Mouse (Mus musculus) gastrocnemius, adult 18-20 months (tissue): Measurements from ENCODE around the gene Dffb. TPM values are rescaled to one million over a fixed set of nuclear protein-coding genes. Genes with fewer than 3 reads are reported as not detected.

Experiments used
- total RNA-seq, 2 experiments: library from RNA; stranded (reverse); gene quantifications; 2 replicates each; pipeline ENCODE4 v1.2.3; 2021

Gene Dffb
- total RNA-seq, 2 experiments from 2014 or later, result 0.74 to 0.98 TPM

Other genes with a start within 250 kb of the Dffb start
- 10 to 100 TPM; 16.4 to 19.5 TPM for gene A430005L14Rik, start 17.9 kb downstream of the Dffb start, total RNA-seq
- gene Cep104, start 68 bp upstream of the Dffb start, total RNA-seq, result 10 to 100 TPM; 26.5 to 27.9 TPM
- gene Lrrc47, start 36.6 kb upstream of the Dffb start, total RNA-seq, result 10 to 100 TPM; 26.3 to 27.8 TPM
- gene Smim1, start 51.1 kb upstream of the Dffb start, total RNA-seq, result 1 to 10 TPM; 1.4 to 2.2 TPM
- gene Ccdc27, start 67.6 kb upstream of the Dffb start, total RNA-seq, result not detected
- gene Trp73, start 165.1 kb upstream of the Dffb start, total RNA-seq, result not detected
- 10 to 100 TPM; 12.0 to 12.9 TPM for gene Wrap73, start 167.2 kb upstream of the Dffb start, total RNA-seq
- 100 to 1,000 TPM in 1 of 2 experiments, 10 to 100 TPM in 1; 93.9 to 108 TPM for gene Tprgl, start 185.5 kb upstream of the Dffb start, total RNA-seq
- gene Megf6, start 195.6 kb upstream of the Dffb start, total RNA-seq, result under 1 TPM; 0.25 to 0.40 TPM